Mouse (Mus musculus) MEL (cell line): ENCODE measurements at regions not wholly inside any gene's neighbourhood (a gene's known extent, or its start where the extent isn't known, plus 50 kb on each side); places are given as distances from the start of the nearest gene placed in this dataset.

Experiments used
- DNase-seq: peaks from one replicate; pipeline ENCODE4 v3.0.0; 2011; ENCODE audit warnings: low read depth, low spot score
- H3K27ac ChIP-seq: 2 replicates; pipeline ENCODE4 v1.5.1; 2012; ENCODE audit warnings: low read depth, mild to moderate bottlenecking, control low read depth, low read length, moderate library complexity; ENCODE audit not compliant: control insufficient read depth
- H3K27me3 ChIP-seq, 2 experiments: fragments of 150-350 bp in 1 of 2; sonication (generic) in 1 of 2; 2 replicates each; pipeline ENCODE4 v1.6.1; 2012; ENCODE audit warnings: low read length in 2 of 2, mild to moderate bottlenecking in 2 of 2, improper control_type of control experiment in 1 of 2, moderate library complexity in 1 of 2; ENCODE audit not compliant: insufficient read depth in 2 of 2, control insufficient read depth in 1 of 2
- H3K36me3 ChIP-seq, 2 experiments: 2 replicates each; pipeline ENCODE4 v1.6.1; 2012 to 2014; ENCODE audit warnings: low read length in 2 of 2, improper control_type of control experiment in 1 of 2, inconsistent platforms in 1 of 2, mild to moderate bottlenecking in 1 of 2; ENCODE audit not compliant: insufficient read depth in 2 of 2, control insufficient read depth in 1 of 2
- H3K4me1 ChIP-seq, 2 experiments: fragments of 150-350 bp in 1 of 2; sonication (generic) in 1 of 2; 2 replicates each; pipeline ENCODE4 v1.6.1; 2012; ENCODE audit warnings: low read length in 2 of 2, improper control_type of control experiment in 1 of 2, mild to moderate bottlenecking in 1 of 2; ENCODE audit not compliant: insufficient read depth in 2 of 2, control insufficient read depth in 1 of 2
- H3K4me3 ChIP-seq, 2 experiments: fragments of 150-350 bp in 1 of 2; sonication (generic) in 1 of 2; 2 replicates each; pipeline ENCODE4 v1.5.1; 2012; ENCODE audit warnings: low read depth in 2 of 2, low read length in 2 of 2, mild to moderate bottlenecking in 2 of 2, moderate library complexity in 2 of 2, control low read depth in 1 of 2, improper control_type of control experiment in 1 of 2; ENCODE audit not compliant: control insufficient read depth in 1 of 2, insufficient read depth in 1 of 2
- H3K79me2 ChIP-seq: 2 replicates; pipeline ENCODE4 v1.6.1; 2012; ENCODE audit warnings: mild to moderate bottlenecking, low read length, moderate library complexity; ENCODE audit not compliant: control insufficient read depth, poor library complexity, insufficient read depth
- H3K9ac ChIP-seq: 2 replicates; pipeline ENCODE4 v1.6.1; 2012; ENCODE audit warnings: low read depth, mild to moderate bottlenecking, control low read depth, low read length, moderate library complexity; ENCODE audit not compliant: control insufficient read depth, poor library complexity, severe bottlenecking
- H3K9me3 ChIP-seq: fragments of 150-350 bp; sonication (generic); replicated peaks from 2 replicates; pipeline ENCODE4 v1.6.1; 2012; ENCODE audit warnings: mild to moderate bottlenecking, low read length, improper control_type of control experiment, moderate library complexity; ENCODE audit not compliant: insufficient read depth
- BHLHE40 ChIP-seq: IDR thresholded peaks from 2 replicates; pipeline ENCODE4 v1.6.1; 2012; ENCODE audit warnings: low read depth, mild to moderate bottlenecking, inconsistent platforms, low read length, improper control_type of control experiment, borderline replicate concordance
- CHD2 ChIP-seq: IDR thresholded peaks from 2 replicates; pipeline ENCODE4 v1.6.1; 2011; ENCODE audit warnings: low read length, improper control_type of control experiment
- CTCF ChIP-seq, 3 experiments: IDR thresholded peaks in 2 of 3; conservative IDR thresholded peaks in 1 of 3; 2 replicates each; pipeline ENCODE4 v1.5.1; 2011 to 2012; ENCODE audit warnings: low read length in 3 of 3, low read depth in 2 of 3, mild to moderate bottlenecking in 2 of 3, improper control_type of control experiment in 1 of 3, inconsistent platforms in 1 of 3, mixed read lengths in 1 of 3, moderate library complexity in 1 of 3; ENCODE audit not compliant: control insufficient read depth in 1 of 3, insufficient read depth in 1 of 3, poor library complexity in 1 of 3, severe bottlenecking in 1 of 3
- E2F4 ChIP-seq: IDR thresholded peaks from 2 replicates; pipeline ENCODE4 v1.6.1; 2011; ENCODE audit warnings: low read depth, low read length, improper control_type of control experiment, borderline replicate concordance
- ELF1 ChIP-seq: IDR thresholded peaks from 2 replicates; pipeline ENCODE4 v1.6.1; 2014; ENCODE audit warnings: low read depth, mild to moderate bottlenecking, inconsistent platforms, low read length, improper control_type of control experiment, moderate library complexity
- ETS1 ChIP-seq: IDR thresholded peaks from 2 replicates; pipeline ENCODE4 v1.6.1; 2012; ENCODE audit warnings: low read depth, mild to moderate bottlenecking, inconsistent platforms, low read length, improper control_type of control experiment, moderate library complexity
- GATA1 ChIP-seq: IDR thresholded peaks from 2 replicates; pipeline ENCODE4 v1.6.1; 2011; ENCODE audit warnings: low read depth, low read length, improper control_type of control experiment
- HCFC1 ChIP-seq: IDR thresholded peaks from 2 replicates; pipeline ENCODE4 v1.6.1; 2012; ENCODE audit warnings: low read depth, mild to moderate bottlenecking, inconsistent platforms, low read length, improper control_type of control experiment, moderate library complexity
- KAT2A ChIP-seq: conservative IDR thresholded peaks from 2 replicates; pipeline ENCODE4 v1.6.1; 2012; ENCODE audit warnings: low read depth, low read length, improper control_type of control experiment, inconsistent platforms
- MAZ ChIP-seq: IDR thresholded peaks from 2 replicates; pipeline ENCODE4 v1.6.1; 2012; ENCODE audit warnings: low read depth, mild to moderate bottlenecking, inconsistent platforms, low read length, improper control_type of control experiment
- MEF2A ChIP-seq: IDR thresholded peaks from 2 replicates; pipeline ENCODE4 v1.6.1; 2014; ENCODE audit warnings: low read depth, mild to moderate bottlenecking, inconsistent platforms, low read length, improper control_type of control experiment; ENCODE audit not compliant: poor library complexity, insufficient replicate concordance, severe bottlenecking; ENCODE audit errors: extremely low read depth
- MXI1 ChIP-seq: IDR thresholded peaks from 2 replicates; pipeline ENCODE4 v1.6.1; 2011; ENCODE audit warnings: mild to moderate bottlenecking, low read depth, low read length, improper control_type of control experiment
- MYC ChIP-seq: IDR thresholded peaks from 2 replicates; pipeline ENCODE4 v1.6.1; 2011; ENCODE audit warnings: low read depth, mild to moderate bottlenecking, low read length, improper control_type of control experiment, moderate library complexity
- NRF1 ChIP-seq: IDR thresholded peaks from 2 replicates; pipeline ENCODE4 v1.6.1; 2014; ENCODE audit warnings: low read depth, mild to moderate bottlenecking, inconsistent platforms, low read length, improper control_type of control experiment, moderate library complexity; ENCODE audit not compliant: poor library complexity, insufficient read depth, severe bottlenecking
- POLR2A ChIP-seq, 2 experiments: IDR thresholded peaks; 2 replicates each; pipeline ENCODE4 v1.6.1; 2011 to 2012; ENCODE audit warnings: low read length in 2 of 2, mild to moderate bottlenecking in 2 of 2, control low read depth in 1 of 2, improper control_type of control experiment in 1 of 2, low read depth in 1 of 2, moderate library complexity in 1 of 2; ENCODE audit not compliant: control insufficient read depth in 1 of 2, insufficient read depth in 1 of 2, poor library complexity in 1 of 2
- POLR2AphosphoS2 ChIP-seq: IDR thresholded peaks from 2 replicates; pipeline ENCODE4 v1.6.1; 2011; ENCODE audit warnings: low read length, improper control_type of control experiment
- RAD21 ChIP-seq: IDR thresholded peaks from 2 replicates; pipeline ENCODE4 v1.6.1; 2011; ENCODE audit warnings: mild to moderate bottlenecking, low read depth, low read length, improper control_type of control experiment
- RCOR1 ChIP-seq: IDR thresholded peaks from 2 replicates; pipeline ENCODE4 v1.6.1; 2012; ENCODE audit warnings: low read depth, mild to moderate bottlenecking, inconsistent platforms, low read length, improper control_type of control experiment
- SMC3 ChIP-seq: IDR thresholded peaks from 2 replicates; pipeline ENCODE4 v1.6.1; 2011; ENCODE audit warnings: low read depth, low read length, improper control_type of control experiment
- TAL1 ChIP-seq: IDR thresholded peaks from 2 replicates; pipeline ENCODE4 v1.6.1; 2012; ENCODE audit warnings: mild to moderate bottlenecking, inconsistent platforms, low read length, moderate library complexity, mixed read lengths
- TBP ChIP-seq: IDR thresholded peaks from 2 replicates; pipeline ENCODE4 v1.8.0; 2011; ENCODE audit warnings: low read depth, low read length, improper control_type of control experiment
- TCF12 ChIP-seq: IDR thresholded peaks from 2 replicates; pipeline ENCODE4 v1.6.1; 2014; ENCODE audit warnings: low read depth, mild to moderate bottlenecking, inconsistent platforms, low read length, improper control_type of control experiment, moderate library complexity
- USF2 ChIP-seq, 2 experiments: IDR thresholded peaks; 2 replicates each; pipeline ENCODE4 v1.6.1; 2011 to 2012; ENCODE audit warnings: improper control_type of control experiment in 2 of 2, low read length in 2 of 2, borderline replicate concordance in 1 of 2, inconsistent platforms in 1 of 2, low read depth in 1 of 2, mild to moderate bottlenecking in 1 of 2; ENCODE audit not compliant: insufficient read depth in 1 of 2
- ZC3H11A ChIP-seq: IDR thresholded peaks from 2 replicates; pipeline ENCODE4 v1.6.1; 2012; ENCODE audit warnings: low read depth, mild to moderate bottlenecking, inconsistent platforms, low read length, improper control_type of control experiment
- ZKSCAN1 ChIP-seq: IDR thresholded peaks from 2 replicates; pipeline ENCODE4 v1.6.1; 2012; ENCODE audit warnings: low read depth, mild to moderate bottlenecking, inconsistent platforms, low read length, improper control_type of control experiment, moderate library complexity

DNA sequence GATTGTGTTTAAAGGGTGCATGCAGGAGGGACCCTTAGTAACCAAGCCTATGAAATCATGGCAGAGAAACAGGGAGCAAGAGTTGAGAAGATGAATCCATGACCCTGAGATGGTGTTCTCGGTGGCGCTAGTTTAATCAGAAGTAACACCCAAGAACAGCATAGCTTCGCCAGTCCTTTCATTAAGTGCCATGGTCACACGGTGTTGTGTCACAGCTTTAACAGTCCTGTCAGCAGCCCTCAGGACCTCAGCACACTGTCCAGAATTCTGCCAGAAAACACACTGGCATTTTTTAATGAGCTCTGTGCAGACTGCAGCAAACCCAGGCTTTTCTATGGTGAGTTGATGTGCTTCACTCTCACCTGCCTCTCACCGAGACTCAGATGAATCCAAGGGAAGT is 320.6 kb upstream of the 2610301B20Rik start:
- H3K79me2 ChIP-seq: no peaks in the 10 kb centered on the region
- TF ChIP-seq TAL1 (no peak), SMC3 (no peak), MAZ (no peak), POLR2A (IDR thresholded peaks at IDR 0.05; ENCODE audit: control insufficient read depth in 1 of 2, insufficient read depth in 1 of 2, low read depth in 1 of 2, low read length in 2 of 2, poor library complexity in 1 of 2) (no peak), TBP (no peak), ETS1 (no peak), MEF2A (no peak), GATA1 (no peak), NRF1 (no peak)
- no peaks in the 10 kb centered on the region for H3K4me1 ChIP-seq
- DNase-seq: no peak
- no peaks in the 10 kb centered on the region for H3K27me3 ChIP-seq
- H3K27ac ChIP-seq: no peak overlapping the region
- no peaks in the 10 kb centered on the region for H3K9me3 ChIP-seq
- H3K9ac ChIP-seq: no peak overlapping the region
- no peaks in the 10 kb centered on the region for H3K36me3 ChIP-seq
- no peak overlapping the region for H3K4me3 ChIP-seq

- Histone ChIP-seq H3K9me3 (no peaks in the 10 kb centered on the region), H3K9ac (no peak overlapping the region), H3K4me3 (no peak overlapping the region), H3K36me3 (no peaks in the 10 kb centered on the region), H3K27ac (no peak overlapping the region), H3K79me2 (no peaks in the 10 kb centered on the region), H3K4me1 (no peaks in the 10 kb centered on the region), H3K27me3 (no peaks in the 10 kb centered on the region)
- TF ChIP-seq BHLHE40 (no peak), ZKSCAN1 (no peak), SMC3 (peak; percentile 51), CTCF (IDR thresholded peaks at IDR 0.05 in 2 of 3, conservative IDR thresholded peaks at IDR 0.05 in 1 of 3; ENCODE audit: control insufficient read depth in 1 of 3, insufficient read depth in 1 of 3, low read depth in 2 of 3, low read length in 3 of 3, poor library complexity in 1 of 3, severe bottlenecking in 1 of 3) (peak in 1 of 3 experiments; percentile 38; a peak in 2 of 6 replicates), MAZ (no peak), RAD21 (peak; percentile 40)
- peak; percentile 5 for DNase-seq
These were observed 314.2 kb upstream of the 2610301B20Rik start for GRCm38 (mm10) chr4:10560078-10560477.

DNA sequence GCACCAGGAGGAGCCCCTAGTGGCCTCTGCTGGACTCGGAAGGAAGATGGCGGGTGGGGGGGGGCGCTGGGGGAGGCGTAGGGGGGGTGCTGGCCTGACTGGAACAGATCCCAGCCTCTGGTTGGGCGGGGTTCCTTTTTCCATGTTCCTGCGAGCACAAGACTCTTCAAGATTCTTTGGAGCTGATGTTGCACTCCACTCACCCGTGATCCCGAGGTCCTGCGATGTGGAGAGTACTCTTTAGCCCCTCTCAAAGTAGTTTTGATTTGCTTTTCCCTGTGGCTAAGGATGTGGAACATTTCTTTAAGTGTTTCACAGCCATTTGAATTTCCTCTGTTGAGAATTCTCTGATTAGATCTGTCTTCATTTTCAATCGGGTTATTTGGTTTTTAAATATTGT is 269.8 kb upstream of the 2610301B20Rik start:
- no peak for DNase-seq
- H3K4me3 ChIP-seq: no peak overlapping the region
- H3K27ac ChIP-seq: no peak overlapping the region
- no peaks in the 10 kb centered on the region for H3K79me2 ChIP-seq
- no peaks in the 10 kb centered on the region for H3K36me3 ChIP-seq
- H3K27me3 ChIP-seq: no peaks in the 10 kb centered on the region
- H3K4me1 ChIP-seq: no peaks in the 10 kb centered on the region
- no peaks in the 10 kb centered on the region for H3K9me3 ChIP-seq
- H3K9ac ChIP-seq: no peak overlapping the region
- TF ChIP-seq USF2 (IDR thresholded peaks at IDR 0.05; ENCODE audit: borderline replicate concordance in 1 of 2, insufficient read depth in 1 of 2, low read depth in 1 of 2, low read length in 2 of 2): no peak
- TF ChIP-seq GATA1: no peak
- TF ChIP-seq POLR2AphosphoS2: no peak
- no peak for TF ChIP-seq TAL1
- TF ChIP-seq MXI1: no peak
- no peak for TF ChIP-seq ELF1
- TF ChIP-seq KAT2A: no peak
- TF ChIP-seq CHD2: no peak
- TF ChIP-seq ZKSCAN1: no peak
- no peak for TF ChIP-seq ZC3H11A
- no peak for TF ChIP-seq MYC
- TF ChIP-seq TCF12: no peak
- no peak for TF ChIP-seq MEF2A
- no peak for TF ChIP-seq BHLHE40
- no peak for TF ChIP-seq POLR2A (IDR thresholded peaks at IDR 0.05; ENCODE audit: control insufficient read depth in 1 of 2, insufficient read depth in 1 of 2, low read depth in 1 of 2, low read length in 2 of 2, poor library complexity in 1 of 2)
- no peak for TF ChIP-seq RCOR1
- TF ChIP-seq E2F4: no peak
- TF ChIP-seq HCFC1: no peak
